Comparison of ENCODE assay signal across 16 mouse cellular contexts in genomic region chr17:81098444-81098843, GRCm38 (mm10). TPM values are rescaled to one million over a fixed set of nuclear protein-coding genes. Genes with fewer than 3 reads are reported as not detected.
DNase-seq lines count a peak whose midpoint lies in the region; ATAC-seq and TF ChIP-seq lines count a peak whose summit lies in the region.
"Had no signal": no experiment of that assay in that cellular context is flagged by ENCODE, and none has a peak within 500 bp of the region (broad histone marks: within the 10 kb centered on the region; RNA-seq: fewer than 3 reads in every experiment).

No protein-coding gene starts in this region.

- no peaks in the 10 kb centered on the region for H3K36me3 ChIP-seq in forebrain, embryonic 14.5 days (ENCODE audit: control insufficient read depth, insufficient read depth, low read length)
- no peaks in the 10 kb centered on the region for H3K36me3 ChIP-seq in forebrain, embryonic 15.5 days
- no peaks in the 10 kb centered on the region for H3K36me3 ChIP-seq in lung, postnatal 0 days (ENCODE audit: insufficient read depth, low read length)
- H3K36me3 ChIP-seq: limb, embryonic 10.5 days had no signal

- no peaks in the 10 kb centered on the region for H3K9me3 ChIP-seq in forebrain, embryonic 14.5 days (replicated peaks; ENCODE audit: control insufficient read depth, low read length)
- H3K9me3 ChIP-seq in forebrain, embryonic 15.5 days: no peaks in the 10 kb centered on the region
- H3K9me3 ChIP-seq in lung, postnatal 0 days (ENCODE audit: low read length): no peaks in the 10 kb centered on the region
- H3K9me3 ChIP-seq: limb, embryonic 10.5 days; megakaryocyte, embryonic 14.5 days had no signal

- H3K9ac ChIP-seq in forebrain, embryonic 14.5 days (ENCODE audit: low read length): no peak overlapping the region
- H3K9ac ChIP-seq in forebrain, embryonic 15.5 days (replicated peaks): no peak overlapping the region
- no peak overlapping the region for H3K9ac ChIP-seq in lung, postnatal 0 days (replicated peaks; ENCODE audit: low read depth)

- H3K27ac ChIP-seq in forebrain, embryonic 14.5 days (ENCODE audit: low read depth, low read length): no peak overlapping the region
- no peak overlapping the region for H3K27ac ChIP-seq in forebrain, embryonic 15.5 days (replicated peaks)
- H3K27ac ChIP-seq in lung, postnatal 0 days (ENCODE audit: low read length): no peak overlapping the region
- H3K27ac ChIP-seq: limb, embryonic 10.5 days had no signal

- TF ChIP-seq CTCF in lung, postnatal 0 days (IDR thresholded peaks at IDR 0.05): peak; percentile 30

- no peaks in the 10 kb centered on the region for H3K27me3 ChIP-seq in forebrain, embryonic 14.5 days (replicated peaks; ENCODE audit: control insufficient read depth, insufficient read depth, low read length)
- no peaks in the 10 kb centered on the region for H3K27me3 ChIP-seq in forebrain, embryonic 15.5 days
- no peaks in the 10 kb centered on the region for H3K27me3 ChIP-seq in lung, postnatal 0 days (replicated peaks; ENCODE audit: insufficient read depth, low read length)
- H3K27me3 ChIP-seq: megakaryocyte, embryonic 14.5 days had no signal

- peak; percentile 33 for DNase-seq in forebrain, embryonic 14.5 days (ENCODE audit: low spot score)
- no peak for DNase-seq in lung, postnatal 0 days (ENCODE audit: low spot score)
- DNase-seq in lung, postnatal 10 days: no peak
- peak; percentile 49 for DNase-seq in brain, adult 2 months (ENCODE audit: low read depth, low spot score)
- DNase-seq in retina, postnatal 1 day: peak; percentile 22
- no peak for DNase-seq in adrenal gland, postnatal 4 days (ENCODE audit: low spot score in 2 of 2)
- DNase-seq in ovary, adult 18-20 months (ENCODE audit: low spot score): no peak
- DNase-seq: adrenal gland, postnatal 14 days; cerebellum, adult 11-12 months; heart, adult 18-20 months; heart, postnatal 14 days; layer of hippocampus, adult 9-11 months; right cerebral cortex, postnatal 4 days had no signal

- no peak for ATAC-seq in forebrain, embryonic 14.5 days
- ATAC-seq in forebrain, embryonic 15.5 days (replicated peaks): no peak
- ATAC-seq in lung, postnatal 0 days: peak; percentile 44

- no peak overlapping the region for H3K4me3 ChIP-seq in forebrain, embryonic 14.5 days (ENCODE audit: low read depth, low read length)
- no peak overlapping the region for H3K4me3 ChIP-seq in forebrain, embryonic 15.5 days
- no peak overlapping the region for H3K4me3 ChIP-seq in lung, postnatal 0 days (ENCODE audit: low read depth, low read length)
- H3K4me3 ChIP-seq: limb, embryonic 10.5 days; megakaryocyte, embryonic 14.5 days had no signal

- H3K4me2 ChIP-seq in forebrain, embryonic 14.5 days (ENCODE audit: low read length): no peak overlapping the region
- no peak overlapping the region for H3K4me2 ChIP-seq in forebrain, embryonic 15.5 days (replicated peaks)
- no peak overlapping the region for H3K4me2 ChIP-seq in lung, postnatal 0 days (replicated peaks; ENCODE audit: low read depth, low read length)

- no peaks in the 10 kb centered on the region for H3K4me1 ChIP-seq in forebrain, embryonic 14.5 days (ENCODE audit: control insufficient read depth, insufficient read depth, low read length)
- H3K4me1 ChIP-seq in forebrain, embryonic 15.5 days: 0 out of 2 replicates have a peak, but pooled peaks cover 3% of the 10 kb centered on the region
- H3K4me1 ChIP-seq in lung, postnatal 0 days (ENCODE audit: insufficient read depth, low read depth, low read length): no peaks in the 10 kb centered on the region
- H3K4me1 ChIP-seq: limb, embryonic 10.5 days had no signal

- no peak for TF ChIP-seq EP300 in lung, postnatal 0 days (IDR thresholded peaks at IDR 0.05)

RNA-seq across cellular contexts. Expression of gene Thumpd2, which starts 33.6 kb away (rescaled TPM):
- 10.1 and 10.3 TPM in 2 replicates for polyA plus RNA-seq in forebrain, embryonic 14.5 days (2014; fragmentation: Nextera tagmentation; extraction: Ambion mirVana)
- 11.4 TPM in 2 replicates for polyA plus RNA-seq in forebrain, embryonic 15.5 days (2015; fragmentation: Nextera tagmentation; extraction: Ambion mirVana)
- 9.0 and 10.0 TPM in 2 replicates for polyA plus RNA-seq in lung, postnatal 0 days (2015; fragmentation: Nextera tagmentation; extraction: Ambion mirVana)
- 10 to 100 TPM; 17.4 to 19.2 TPM for total RNA-seq in adrenal gland, postnatal 4 days (2021)

Comparison
In these comparisons a context has a peak if more than half of its experiments do, and no peak if none do; other contexts are left out.
1. DNase-seq: peak in forebrain, embryonic 14.5 days (single experiment), brain, adult 2 months (single experiment) and retina, postnatal 1 day (single experiment); none in lung, postnatal 0 days (single experiment), lung, postnatal 10 days (single experiment), adrenal gland, postnatal 4 days (0 of 2) and ovary, adult 18-20 months (single experiment).